Mouse (Mus musculus) adrenal gland (tissue): ENCODE measurements around the gene Mettl14.

Source experiments
- intact Hi-C: fragments of 180-260 bp; cut with DNase I; formaldehyde crosslinking; loops from one replicate; pipeline ENCODE4 v1.15.1; 2025
- long read RNA-seq, 2 experiments: library from polyadenylated mRNA; unstranded; transcript quantifications; one replicate each; pipeline ENCODE4 v2.0.0; 2020; ENCODE audit warnings: borderline replicate concordance in 1 of 2; ENCODE audit not compliant: insufficient replicate concordance in 1 of 2

The Mettl14 gene
- long read RNA-seq, experiment 1, transcript Mettl14-201 (11 exons, 2,741 nt), result major isoform, 8 of 14 reads
- long read RNA-seq, experiment 1, partial matches to known transcripts, result 0 of 14 reads
- long read RNA-seq, experiment 1, other reads (novel, unspliced or antisense), result 6 of 14 reads
- long read RNA-seq, experiment 2, transcript Mettl14-201 (11 exons, 2,741 nt), result major isoform, 7 of 9 reads
- long read RNA-seq, experiment 2, partial matches to known transcripts, result 2 of 9 reads
- long read RNA-seq, experiment 2, other reads (novel, unspliced or antisense), result 0 of 9 reads

DNA sequence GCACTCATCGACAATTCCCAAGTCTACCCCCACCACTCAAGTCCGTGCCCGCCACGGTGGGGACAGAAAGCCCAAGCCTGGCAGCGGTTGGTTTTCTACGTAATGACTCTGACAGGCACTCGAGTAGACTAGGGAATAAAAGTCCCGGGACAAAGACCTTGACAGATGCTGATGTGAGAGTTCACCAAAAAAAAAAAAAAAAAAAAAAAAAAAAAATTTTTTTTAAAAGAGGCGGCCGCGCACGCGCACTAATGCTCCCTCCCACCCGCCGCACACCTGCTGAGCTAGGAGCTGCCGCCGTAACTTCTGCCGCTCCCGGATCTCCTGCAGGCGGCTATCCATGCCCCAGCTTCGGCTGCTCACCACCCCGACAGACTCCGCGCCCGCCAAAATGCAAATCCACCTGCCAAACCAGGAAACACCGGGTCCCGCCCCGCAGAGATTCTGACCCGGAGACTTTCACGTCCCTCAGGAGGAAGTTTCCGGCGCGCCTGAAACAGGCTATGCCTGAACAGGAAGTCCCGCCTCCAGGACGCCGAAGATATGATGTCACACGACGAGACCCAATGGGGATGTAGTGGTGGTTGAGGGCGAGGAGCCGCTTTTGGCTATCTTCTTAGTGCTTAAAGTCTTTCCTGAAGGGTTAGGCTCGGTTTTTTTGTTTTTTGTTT is at the start of gene Mettl14:
Gene Mettl14 (minus strand): TSS at position 623 of the 671 bp plus-strand sequence.
- intact Hi-C loops, result loop anchor here (5.0 kb wide), 1 partner anchor 122 kb away; no protein-coding TSS in a partner anchor

DNA sequence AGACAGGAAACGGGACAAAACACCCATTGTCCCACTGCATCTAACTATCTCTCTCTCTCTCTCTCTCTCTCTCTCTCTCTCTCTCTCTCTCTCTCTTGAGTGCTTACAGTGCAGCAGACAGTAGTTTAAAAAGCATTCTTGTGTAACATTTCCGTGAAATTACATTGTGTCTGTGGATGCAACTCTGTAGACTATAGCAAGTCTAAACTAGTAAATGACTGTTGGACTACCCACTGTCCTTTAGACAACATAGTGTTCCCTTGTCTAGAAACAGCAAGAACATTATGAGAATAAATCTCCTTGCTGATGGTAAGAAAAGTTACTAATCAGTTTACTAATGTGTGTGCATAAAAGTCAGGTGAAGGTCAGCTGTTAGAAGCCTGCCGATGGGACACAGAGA is 47.5 kb upstream of the Mettl14 start:
- intact Hi-C loops, result no loop called here

DNA sequence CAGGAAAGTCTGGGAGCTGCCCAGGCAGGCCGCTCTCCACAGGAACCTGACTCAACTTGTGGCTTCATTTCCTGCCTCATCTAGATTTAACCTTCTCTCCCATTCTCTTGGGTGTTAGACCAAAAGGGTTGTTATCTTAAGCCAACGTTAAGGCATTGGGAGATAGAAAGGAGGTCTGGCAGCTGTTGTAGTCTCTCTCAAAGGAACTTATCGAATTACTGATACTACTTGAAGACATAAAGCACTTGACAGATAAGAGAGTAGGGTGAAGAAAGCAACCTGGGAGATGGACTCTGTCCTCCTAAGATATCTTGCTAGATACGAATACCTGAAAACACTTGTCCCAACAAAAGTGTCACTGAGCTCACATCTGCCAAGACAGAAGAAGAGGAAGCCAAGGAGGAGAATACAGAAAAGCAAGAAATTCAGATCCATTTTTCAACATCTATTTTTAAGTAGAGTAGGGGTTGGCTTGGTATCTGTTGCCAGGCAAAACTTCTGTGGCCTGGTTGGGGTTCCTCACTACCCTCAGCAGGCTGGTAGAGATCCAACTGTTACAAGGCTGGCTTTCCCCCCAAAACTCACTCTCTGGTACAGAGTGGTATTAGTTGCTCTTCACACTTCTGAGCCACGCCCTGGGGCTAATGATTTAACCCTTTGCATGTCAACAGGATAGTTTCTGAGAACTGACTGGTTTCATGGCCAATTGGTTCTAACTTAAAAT is 46.2 kb upstream of the Mettl14 start:
- intact Hi-C loops, result no loop called here

- intact Hi-C loops, result no loop called here
Measured at GRCm38 (mm10) chr3:123429597-123430458, 43.9 kb upstream of the Mettl14 start.

DNA sequence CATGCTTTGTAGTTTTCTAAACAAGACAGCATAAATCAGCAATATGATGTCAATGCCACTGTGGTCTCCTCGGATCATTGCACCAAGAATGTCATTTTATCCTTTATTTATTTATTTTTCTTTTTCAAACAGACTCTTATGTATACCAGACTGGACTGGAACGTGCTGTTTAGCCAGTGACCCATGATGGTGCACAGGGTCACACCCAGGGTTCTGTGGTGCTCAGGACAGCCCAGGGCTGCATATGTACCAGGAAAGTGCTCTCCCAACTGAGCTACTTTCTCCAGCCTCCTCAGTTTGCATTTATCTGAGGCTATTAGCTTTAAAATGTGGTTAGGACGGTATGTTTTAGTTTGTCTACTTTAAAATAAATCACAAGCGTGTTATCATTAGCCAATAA is 42.1 kb upstream of the Mettl14 start:
- intact Hi-C loops, result no loop called here

DNA sequence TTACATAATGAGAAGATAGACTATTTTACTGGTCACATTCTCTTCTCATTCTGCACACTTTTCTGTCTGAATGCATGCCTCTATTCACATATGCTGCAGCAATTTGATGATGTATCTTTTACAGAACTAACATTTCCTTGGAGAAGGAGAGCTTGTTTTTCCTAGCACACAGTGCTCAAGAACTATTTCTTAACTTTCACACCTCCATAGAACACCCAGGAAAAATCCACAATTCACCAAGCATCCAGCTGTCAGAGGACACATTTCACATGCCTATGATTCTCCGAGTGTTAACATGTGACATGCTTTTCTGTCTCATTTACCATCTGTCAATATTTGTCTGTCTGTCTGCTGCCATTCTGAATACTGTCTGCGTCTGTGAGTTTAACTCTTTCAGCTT is 39.7 kb upstream of the Mettl14 start:
- intact Hi-C loops, result no loop called here

GRCm38 (mm10) chr3:123413173-123413572 is 27.3 kb upstream of the Mettl14 start:
- intact Hi-C loops, result no loop called here

DNA sequence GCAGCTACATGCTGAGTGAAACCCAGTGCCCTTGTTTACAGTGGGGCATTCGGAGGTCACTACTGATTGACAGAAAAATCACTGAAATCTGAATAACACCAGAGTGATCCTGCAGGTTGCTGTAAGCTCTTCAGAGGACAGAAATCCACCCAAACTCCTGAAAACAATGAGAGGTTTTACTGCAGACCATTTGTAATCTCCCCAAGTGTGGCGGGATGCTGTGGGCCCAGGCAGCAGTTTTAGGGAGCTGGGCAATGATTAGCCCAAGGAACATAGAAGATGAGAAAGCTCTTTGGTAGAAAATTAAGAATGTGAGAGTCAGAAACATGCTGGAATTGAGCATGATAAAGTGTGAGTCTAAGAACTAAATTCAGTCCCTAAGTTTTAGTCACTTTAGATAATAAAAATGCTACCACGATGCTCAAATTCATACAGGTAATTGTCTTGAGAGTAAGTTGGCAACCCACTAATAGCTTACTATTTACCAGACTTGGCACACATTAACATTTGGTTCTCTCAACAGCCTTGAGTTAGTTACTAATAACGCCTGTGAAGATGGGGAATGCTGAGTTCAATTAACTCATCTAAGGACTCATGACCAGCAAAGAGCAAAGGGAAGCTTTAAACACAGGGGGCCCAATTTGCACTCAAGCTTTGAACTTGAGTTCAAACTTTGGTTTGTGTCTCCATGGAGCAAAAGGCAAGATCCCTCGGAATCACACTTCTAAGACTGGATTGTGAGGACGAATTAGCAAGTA is 26.1 kb upstream of the Mettl14 start:
- intact Hi-C loops, result no loop called here

- intact Hi-C loops, result no loop called here
Measured at GRCm38 (mm10) chr3:123404945-123405344, 19.0 kb upstream of the Mettl14 start.

DNA sequence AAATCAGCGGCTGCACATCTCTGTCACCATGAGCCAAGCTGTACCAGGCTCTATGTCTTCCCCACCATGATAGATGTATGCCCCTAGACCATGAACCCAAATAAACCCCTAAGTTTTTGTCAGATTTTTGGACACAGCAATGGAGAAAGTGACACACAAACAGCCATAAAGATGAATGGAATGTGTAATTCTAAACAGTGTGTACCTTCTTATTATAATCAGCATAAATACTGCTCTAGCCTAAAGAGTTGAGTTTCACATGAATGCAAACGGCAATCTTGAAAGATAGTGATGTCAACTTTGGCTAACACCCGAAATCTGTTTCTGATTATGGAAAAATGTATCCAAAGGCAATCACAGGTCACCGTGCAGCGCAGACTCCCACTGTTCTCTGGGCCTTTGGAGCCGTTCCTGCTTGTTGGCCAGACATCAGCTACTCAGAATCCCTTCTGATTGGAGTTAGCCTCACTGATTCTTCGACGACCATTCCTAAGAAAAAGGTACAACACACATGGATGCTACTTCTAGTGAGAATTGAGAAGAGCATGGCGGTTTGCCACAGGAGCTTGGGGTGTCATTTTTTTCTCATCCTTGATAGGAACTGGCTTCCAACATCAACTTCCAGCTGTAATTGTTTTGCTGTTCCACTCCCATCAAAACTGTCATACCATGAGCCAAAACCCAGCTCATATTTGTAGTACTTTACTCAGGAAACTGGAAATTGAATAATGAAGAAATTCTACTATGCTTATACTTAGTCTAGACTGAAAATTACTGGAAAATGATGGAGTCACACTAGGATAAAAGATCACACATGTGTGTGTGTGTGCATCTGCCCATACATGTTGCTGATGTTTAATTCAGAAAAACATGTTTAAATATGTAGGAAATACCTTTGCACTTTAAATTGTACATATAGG is 11.9 kb upstream of the Mettl14 start:
- intact Hi-C loops, result no loop called here

- intact Hi-C loops, result no loop called here
Measured at GRCm38 (mm10) chr3:123395611-123396010, 9.7 kb upstream of the Mettl14 start.

- intact Hi-C loops, result no loop called here
Measured at GRCm38 (mm10) chr3:123391180-123391579, 5.3 kb upstream of the Mettl14 start.

- intact Hi-C loops, result loop anchor here (5.0 kb wide), 1 partner anchor 121 kb away; no protein-coding TSS in a partner anchor
Measured at GRCm38 (mm10) chr3:123386157-123386780, 361 bp upstream of the Mettl14 start.

DNA sequence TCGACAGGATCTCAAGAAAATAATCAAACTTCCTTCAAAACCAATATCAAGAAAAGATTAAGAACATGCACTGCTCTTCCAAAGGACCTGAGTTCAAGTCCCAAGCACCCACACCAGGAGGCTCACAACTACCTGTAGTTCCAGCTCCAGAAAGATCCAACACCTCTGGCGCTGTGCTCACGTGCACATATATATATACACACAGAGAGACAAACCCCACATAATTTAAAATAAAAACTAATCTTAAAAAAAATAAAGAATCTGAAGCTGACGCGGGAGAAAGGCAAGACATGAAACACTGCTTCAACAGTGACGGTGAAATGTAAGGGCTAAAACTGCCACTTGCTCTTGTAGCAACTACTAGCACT is 806 bp downstream of the Mettl14 start:
- intact Hi-C loops, result loop anchor here (5.0 kb wide), 1 partner anchor 122 kb away; no protein-coding TSS in a partner anchor

- intact Hi-C loops, result no loop called here
Measured at GRCm38 (mm10) chr3:123384435-123384834, 1.5 kb downstream of the Mettl14 start.

GRCm38 (mm10) chr3:123376562-123376961 is 9.3 kb downstream of the Mettl14 start:
- intact Hi-C loops, result no loop called here

DNA sequence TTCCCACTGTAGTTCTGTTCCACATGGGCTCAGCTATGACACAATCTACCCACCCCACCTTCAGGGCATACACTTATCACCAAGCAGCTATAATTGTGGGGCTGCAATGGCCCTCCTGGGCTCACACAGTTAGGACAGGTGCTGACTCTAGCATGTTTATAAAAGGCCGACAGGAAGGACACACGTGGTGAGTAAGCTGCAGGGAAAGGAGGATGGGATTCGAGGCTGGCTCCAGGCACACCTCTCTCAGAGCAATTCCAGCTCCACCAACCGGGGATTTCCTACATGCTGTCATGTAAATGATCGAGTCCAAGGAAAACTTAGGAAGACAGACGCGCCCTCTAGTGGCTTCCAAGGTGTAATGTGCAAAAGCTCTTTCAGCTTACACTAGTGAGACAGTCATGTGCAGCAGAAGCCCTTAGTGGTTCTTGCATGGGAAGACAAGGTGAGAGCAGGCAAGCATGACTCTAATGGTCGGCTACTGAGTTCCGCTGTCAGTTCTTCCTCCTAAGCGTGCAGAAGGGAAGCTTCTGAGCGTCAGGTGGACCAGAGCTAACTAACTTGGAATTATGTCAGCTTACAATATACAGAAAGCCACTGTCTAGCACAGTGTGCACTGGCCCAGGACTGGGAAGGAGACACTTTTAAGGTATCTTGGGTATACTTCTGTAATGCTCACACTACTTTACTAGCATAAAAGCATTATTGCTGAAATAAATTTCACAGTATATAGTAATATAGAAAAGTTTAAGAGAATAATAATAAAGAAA is 14.0 kb downstream of the Mettl14 start:
- intact Hi-C loops, result no loop called here

DNA sequence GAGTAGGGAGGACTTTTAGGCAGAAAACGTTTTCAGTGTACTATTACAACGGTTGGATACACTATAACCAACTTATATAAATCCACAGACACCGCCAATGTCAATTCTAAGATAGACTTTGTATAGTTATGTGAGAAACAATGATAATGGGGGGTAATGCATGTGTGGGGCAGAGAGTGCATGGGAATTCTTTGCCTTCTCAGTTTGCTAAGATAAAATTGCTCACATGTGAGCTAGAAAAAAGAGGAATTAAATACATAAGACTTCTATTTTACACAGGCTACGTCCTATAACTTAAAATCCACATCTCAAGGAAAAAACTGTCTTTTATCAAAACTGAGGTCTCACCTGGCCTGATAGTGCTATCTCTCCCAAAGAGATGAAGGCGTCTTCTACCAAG is 15.0 kb downstream of the Mettl14 start:
- intact Hi-C loops, result no loop called here
